Mouse (Mus musculus) limb, embryonic 14.5 days (tissue): ENCODE measurements around the gene Shisa5. TPM values are rescaled to one million over a fixed set of nuclear protein-coding genes. Genes with fewer than 3 reads are reported as not detected.

Experiments
- ATAC-seq: fragments of 200-750 bp; cut with Nextera tagmentation; 2 replicates; pipeline ENCODE4 v1.8.0; 2017; ENCODE audit warnings: low read depth, moderate number of reproducible peaks, moderate TSS enrichment; ENCODE audit not compliant: low FRiP score
- DNase-seq: peaks from one replicate; pipeline ENCODE4 v3.0.0-alpha.2; 2015; ENCODE audit warnings: low spot score
- H3K27ac ChIP-seq: fragments of 300-500 bp; sonication (generic); replicated peaks from 2 replicates; pipeline ENCODE4 v1.5.1; 2014; ENCODE audit warnings: low read depth, mild to moderate bottlenecking, low read length, moderate library complexity, mixed read lengths
- H3K27me3 ChIP-seq: fragments of 300-500 bp; sonication (generic); 2 replicates; pipeline ENCODE4 v1.6.1; 2014; ENCODE audit warnings: low read length, mixed read lengths; ENCODE audit not compliant: control insufficient read depth, insufficient read depth
- H3K36me3 ChIP-seq: fragments of 300-500 bp; sonication (generic); 2 replicates; pipeline ENCODE4 v1.6.1; 2014; ENCODE audit warnings: mild to moderate bottlenecking, low read length, moderate library complexity, mixed read lengths; ENCODE audit not compliant: control insufficient read depth, insufficient read depth
- H3K4me1 ChIP-seq: fragments of 300-500 bp; sonication (generic); 2 replicates; pipeline ENCODE4 v1.6.1; 2014; ENCODE audit warnings: antibody characterized with exemption, low read length, mixed read lengths; ENCODE audit not compliant: control insufficient read depth, insufficient read depth
- H3K4me2 ChIP-seq: fragments of 300-500 bp; sonication (generic); replicated peaks from 2 replicates; pipeline ENCODE4 v1.6.1; 2014; ENCODE audit warnings: low read depth, mild to moderate bottlenecking, low read length, moderate library complexity; ENCODE audit not compliant: severe bottlenecking
- H3K4me3 ChIP-seq: fragments of 300-500 bp; sonication (generic); replicated peaks from 2 replicates; pipeline ENCODE4 v1.5.1; 2014; ENCODE audit warnings: low read length
- H3K9ac ChIP-seq: fragments of 300-500 bp; sonication (generic); 2 replicates; pipeline ENCODE4 v1.6.1; 2014; ENCODE audit warnings: mild to moderate bottlenecking, low read depth, low read length, moderate library complexity; ENCODE audit not compliant: severe bottlenecking
- H3K9me3 ChIP-seq: fragments of 300-500 bp; sonication (generic); 2 replicates; pipeline ENCODE4 v1.6.1; 2016; ENCODE audit warnings: low read length; ENCODE audit not compliant: control insufficient read depth
- POLR2A ChIP-seq: fragments of 200-500 bp; IDR thresholded peaks from 2 replicates; pipeline ENCODE4 v1.8.0; 2012; ENCODE audit warnings: inconsistent platforms, mild to moderate bottlenecking, moderate library complexity, borderline replicate concordance; ENCODE audit not compliant: insufficient read depth, insufficient read length; ENCODE audit errors: extremely low read depth
- WGBS: fragments of 180-500 bp; shearing (Covaris S2); extraction: QIAGEN DNeasy Blood & Tissue Kit; methylation state at CpG from one replicate; pipeline ENCODE4 v1.1.7; 2014; 5-methylcytosine and 5-hydroxymethylcytosine counted together
- polyA plus RNA-seq, 2 experiments: library from polyadenylated mRNA; depleted of rRNA in 1 of 2; stranded (reverse) in 1 of 2; unstranded in 1 of 2; fragments of >200 nt; fragmentation: Nextera tagmentation in 1 of 2; extraction: Ambion mirVana in 1 of 2; gene quantifications; 2 replicates each; pipeline versions ENCODE4 v1.2.1 to v1.2.3; 2012 to 2014

Gene Shisa5
- polyA plus RNA-seq, 2 experiments, result 82.4 to 150 TPM

DNA sequence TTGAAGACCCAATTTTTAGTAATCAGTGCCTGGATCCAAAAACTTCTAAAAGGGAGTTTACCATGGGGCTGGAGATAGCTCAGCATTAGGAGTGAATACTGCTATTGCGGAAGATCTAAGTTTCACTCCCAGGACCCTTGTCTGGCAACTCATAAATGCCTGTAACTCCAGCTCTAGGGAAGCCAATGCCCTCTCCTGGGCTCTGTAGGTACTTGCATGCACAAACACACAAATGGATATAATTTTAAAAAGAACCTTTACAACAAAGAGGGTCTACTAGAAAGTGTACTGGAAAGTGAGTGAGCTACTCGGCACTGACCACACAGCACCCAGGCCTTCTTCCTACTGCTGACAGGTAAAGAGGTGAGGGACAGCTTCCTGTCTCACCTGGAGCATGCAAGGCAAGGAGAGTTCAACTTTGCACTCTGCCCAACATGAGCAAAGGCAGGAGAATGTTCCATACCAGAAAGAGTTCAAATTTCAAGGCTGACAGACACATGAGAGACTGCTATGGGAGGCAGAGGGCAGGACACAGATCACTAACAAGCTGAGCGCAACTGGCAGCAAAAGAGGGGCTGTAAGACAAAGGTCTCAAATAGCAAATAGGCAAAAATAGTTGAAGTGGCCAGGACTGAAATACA is 29.9 kb downstream of the Shisa5 start:
- 97% methylated on average over 3 of the region's 3 CpGs for WGBS
- DNase-seq, result no peak
- no peaks in the 10 kb centered on the region for H3K27me3 ChIP-seq
- H3K4me1 ChIP-seq, result peaks cover 5% of the 10 kb centered on the region; the same call in 1 of the 2 replicates
- H3K36me3 ChIP-seq, result peaks cover 86% of the 10 kb centered on the region
- no peak overlapping the region for H3K9ac ChIP-seq
- no peak overlapping the region for H3K27ac ChIP-seq
- TF ChIP-seq POLR2A, result no peak
- no peak for ATAC-seq
- no peak overlapping the region for H3K4me2 ChIP-seq
- no peak overlapping the region for H3K4me3 ChIP-seq
- H3K9me3 ChIP-seq, result no peaks in the 10 kb centered on the region

DNA sequence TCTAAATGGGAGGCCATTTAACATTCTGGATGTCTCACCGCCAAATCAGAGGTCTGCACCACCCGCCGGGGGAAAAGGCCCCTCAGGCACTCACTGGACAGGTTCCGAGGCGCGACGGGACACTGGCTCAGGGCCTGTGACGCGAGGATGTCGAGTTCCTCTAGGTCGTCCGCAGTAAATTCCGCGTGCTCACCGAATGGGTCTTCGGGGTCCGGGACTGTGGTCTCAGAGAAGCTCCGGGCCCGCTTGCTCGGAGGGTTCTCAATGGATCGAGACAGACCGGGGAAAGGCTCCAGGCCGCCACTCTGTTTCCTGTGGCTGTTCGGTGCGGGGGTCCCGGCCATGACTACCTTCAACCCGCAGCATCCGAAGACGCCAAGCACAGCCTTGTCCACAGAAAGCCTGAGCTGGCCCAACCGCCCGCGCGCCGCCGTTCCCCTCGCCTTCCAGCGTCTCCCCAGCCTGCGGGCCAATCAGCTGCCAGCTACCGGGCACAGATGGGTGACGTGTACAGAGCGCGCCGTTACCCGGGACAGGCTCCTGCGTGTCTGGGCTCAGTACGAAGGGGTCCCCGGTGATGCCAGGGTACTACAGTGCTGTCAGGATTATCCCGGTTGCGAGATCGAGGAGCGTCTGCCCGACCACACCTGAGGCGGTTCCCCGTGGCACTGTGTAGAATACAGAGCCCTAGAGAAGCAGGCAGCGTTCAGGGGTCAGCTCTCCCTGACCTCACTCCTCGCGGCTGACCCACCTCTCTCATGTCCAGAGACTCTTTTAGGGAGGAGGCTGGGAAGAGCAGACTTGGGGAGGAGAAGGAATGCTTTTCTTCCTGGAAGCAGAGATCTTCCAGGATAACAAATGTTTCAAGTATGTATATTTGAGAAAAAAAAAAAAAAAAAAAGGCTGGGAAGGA is 35.6 kb downstream of the Shisa5 start, which contains the start of gene Atrip:
Gene Atrip (minus strand): TSS at position 464 of the 913 bp plus-strand sequence.
- Histone ChIP-seq H3K27ac (peak within 1 kb of the TSS; percentile 76), H3K4me3 (peak within 1 kb of the TSS; percentile 84), H3K9me3 (no peaks in the 10 kb centered on the region), H3K27me3 (no peaks in the 10 kb centered on the region), H3K9ac (peak within 1 kb of the TSS; percentile 86), H3K4me1 (peaks cover 9% of the 10 kb centered on the region), H3K4me2 (peak within 1 kb of the TSS; percentile 89), H3K36me3 (peaks cover 35% of the 10 kb centered on the region)
- ATAC-seq, result peak; percentile 98
- under 1% methylated on average over 57 of the region's 57 CpGs for WGBS
- TF ChIP-seq POLR2A, result peak; percentile 67; the same call in 1 of the 2 replicates
- peak; percentile 89 for DNase-seq

DNA sequence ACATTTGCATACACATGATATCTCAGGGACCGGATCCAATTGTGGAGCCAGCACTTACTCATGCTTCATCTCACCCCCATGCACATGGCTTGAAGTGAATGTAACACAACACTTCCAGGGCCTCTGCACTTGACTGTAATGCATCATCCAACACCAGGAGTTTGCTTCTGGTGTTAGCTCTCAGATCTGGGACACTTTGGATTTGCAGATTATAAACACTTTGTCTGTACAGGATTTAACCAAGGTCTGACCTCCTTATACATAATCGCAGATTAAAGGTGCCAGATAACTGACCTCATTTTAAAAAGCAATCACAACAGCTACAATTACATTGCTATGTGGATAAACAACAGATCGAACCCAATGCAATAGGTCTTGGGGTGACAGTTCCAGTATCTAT is 42.2 kb downstream of the Shisa5 start:
- 97% methylated on average over 3 of the region's 3 CpGs for WGBS

DNA sequence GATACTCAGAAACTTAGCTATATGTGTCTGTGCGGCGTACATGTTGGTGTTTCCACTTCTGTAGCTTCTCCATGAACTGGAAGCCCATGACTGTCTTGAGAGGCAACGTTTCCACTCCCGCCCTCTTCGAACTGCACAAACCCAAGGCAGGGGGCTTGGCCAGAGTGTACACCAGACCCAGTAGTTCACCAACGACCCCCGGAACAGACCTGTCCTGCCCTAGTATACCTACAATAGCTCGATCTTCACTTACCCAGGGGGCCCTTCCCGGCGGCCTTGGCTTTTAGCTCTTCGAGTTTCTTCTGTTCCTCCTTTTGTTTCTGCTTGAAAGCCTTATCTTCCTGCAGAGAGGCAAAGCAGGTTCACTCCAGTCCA is 43.4 kb downstream of the Shisa5 start:
- peak overlapping the region; percentile 74 for H3K4me3 ChIP-seq
- no peaks in the 10 kb centered on the region for H3K9me3 ChIP-seq
- DNase-seq (no peak), ATAC-seq (no peak)
- peak overlapping the region; percentile 74 for H3K4me2 ChIP-seq
- H3K27ac ChIP-seq, result 0 out of 2 replicates have a peak overlapping the region, but pooled peaks have one; percentile 45
- no peaks in the 10 kb centered on the region for H3K27me3 ChIP-seq
- H3K9ac ChIP-seq, result peak overlapping the region; percentile 80
- peaks cover 14% of the 10 kb centered on the region for H3K36me3 ChIP-seq
- WGBS, result 7% methylated on average over 11 of the region's 11 CpGs
- peaks cover 5% of the 10 kb centered on the region; the same call in 1 of the 2 replicates for H3K4me1 ChIP-seq
- TF ChIP-seq POLR2A, result no peak

More for the DNA sequence above, 42.2 kb downstream of the Shisa5 start:
- Histone ChIP-seq H3K27ac (no peak overlapping the region), H3K4me3 (peak overlapping the region; percentile 74; the same call in 1 of the 2 replicates), H3K27me3 (no peaks in the 10 kb centered on the region), H3K36me3 (peaks cover 14% of the 10 kb centered on the region), H3K9ac (no peak overlapping the region), H3K4me1 (peaks cover 5% of the 10 kb centered on the region; the same call in 1 of the 2 replicates), H3K9me3 (no peaks in the 10 kb centered on the region), H3K4me2 (no peak overlapping the region)
- TF ChIP-seq POLR2A, result no peak
- ATAC-seq (no peak), DNase-seq (no peak)

DNA sequence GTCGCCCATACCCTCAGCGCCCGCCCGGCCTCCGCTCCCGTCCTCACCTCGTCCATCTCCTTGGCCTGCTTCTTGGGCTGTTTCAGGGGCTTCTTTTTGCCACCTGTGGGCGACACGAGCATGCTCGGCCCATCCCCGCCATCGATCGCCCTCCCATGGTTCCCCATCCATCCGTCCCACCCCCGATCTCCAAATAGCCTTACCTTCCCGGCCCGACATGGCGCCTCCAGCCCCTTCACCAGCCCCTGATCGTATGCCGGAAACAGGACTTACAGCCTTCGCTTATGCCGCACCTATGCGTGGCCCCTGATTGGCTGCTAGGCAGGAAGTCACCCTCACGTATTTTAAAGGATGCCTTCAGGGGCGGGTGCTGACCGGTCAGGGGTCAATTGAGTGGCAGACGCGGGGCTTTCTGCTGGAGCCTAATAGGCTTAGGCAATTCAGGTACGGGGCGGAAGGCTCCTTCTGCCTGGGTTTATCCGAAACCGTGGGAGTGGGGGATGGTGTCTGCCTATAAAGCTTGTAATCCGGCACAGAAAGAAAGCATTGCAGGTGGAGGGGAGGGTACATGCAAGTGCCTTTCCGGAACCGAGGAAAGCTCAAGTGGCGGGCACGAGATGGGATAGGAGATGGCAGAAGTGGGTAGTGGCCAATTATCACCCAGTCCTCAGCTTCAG is 43.9 kb downstream of the Shisa5 start, which contains the start of the genes Ccdc51 and Tma7:
Gene Ccdc51 (plus strand): TSS at position 370 of the 677 bp plus-strand sequence.
Gene Tma7 (minus strand): TSS at position 464 of the 677 bp plus-strand sequence.
- TF ChIP-seq POLR2A, result peak; percentile 66; the same call in 1 of the 2 replicates
- no peaks in the 10 kb centered on the region for H3K9me3 ChIP-seq
- DNase-seq (peak; percentile 88), ATAC-seq (peak; percentile 97)
- H3K4me3 ChIP-seq, result peak within 1 kb of the TSS; percentile 74
- H3K27ac ChIP-seq, result peak within 1 kb of the TSS; percentile 45; the same call in 1 of the 2 replicates
- H3K27me3 ChIP-seq, result no peaks in the 10 kb centered on the region
- H3K36me3 ChIP-seq, result peaks cover 14% of the 10 kb centered on the region
- WGBS, result 1% methylated on average over 37 of the region's 37 CpGs
- peak within 1 kb of the TSS; percentile 74 for H3K4me2 ChIP-seq
- H3K9ac ChIP-seq, result peak within 1 kb of the TSS; percentile 80
- peaks cover 5% of the 10 kb centered on the region; the same call in 1 of the 2 replicates for H3K4me1 ChIP-seq
